Mouse (Mus musculus): Measurements from ENCODE around the gene Npc2.

The Npc2 gene

DNA sequence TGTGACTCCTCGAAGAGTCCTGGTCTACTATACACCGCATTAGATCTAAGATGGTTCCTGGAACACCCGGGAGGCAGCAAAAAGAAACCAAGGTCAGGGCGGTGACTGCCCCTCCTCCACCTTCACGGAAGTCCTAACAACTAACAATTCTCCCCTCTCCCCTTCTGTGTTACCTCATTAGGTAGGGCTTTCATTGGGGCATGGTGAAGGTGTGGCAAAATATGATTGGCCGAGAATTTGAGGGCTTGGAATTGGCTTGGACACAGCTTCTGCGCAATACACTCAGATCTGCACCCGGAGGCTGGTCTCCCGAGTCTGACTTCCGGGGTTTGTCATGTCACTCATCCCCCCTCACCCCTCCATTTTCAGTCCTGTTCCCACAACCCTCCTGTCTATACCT is 44.5 kb downstream of the Npc2 start:
- no peak for DNase-seq (ENCODE audit: low read depth)

DNA sequence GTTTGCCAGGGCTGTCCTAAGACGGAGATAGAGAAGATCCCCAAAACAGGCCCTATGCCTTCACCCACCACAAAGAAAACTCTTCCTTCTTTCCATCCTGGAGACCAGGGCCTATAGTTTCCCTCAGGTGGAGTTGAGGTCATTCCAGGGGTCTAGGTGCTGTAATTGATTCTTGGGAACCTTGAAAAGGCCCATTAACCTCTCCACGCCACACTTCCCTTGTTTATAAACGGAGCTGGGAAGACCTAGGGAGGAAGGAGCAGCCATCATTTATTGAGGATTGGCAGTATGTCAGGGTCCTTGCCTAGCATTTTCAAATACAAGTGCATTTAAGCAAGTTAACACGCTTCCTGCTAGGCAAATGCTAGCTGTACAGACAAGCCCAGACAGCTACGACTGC is 45.5 kb downstream of the Npc2 start:
- DNase-seq (ENCODE audit: low read depth): no peak

DNA sequence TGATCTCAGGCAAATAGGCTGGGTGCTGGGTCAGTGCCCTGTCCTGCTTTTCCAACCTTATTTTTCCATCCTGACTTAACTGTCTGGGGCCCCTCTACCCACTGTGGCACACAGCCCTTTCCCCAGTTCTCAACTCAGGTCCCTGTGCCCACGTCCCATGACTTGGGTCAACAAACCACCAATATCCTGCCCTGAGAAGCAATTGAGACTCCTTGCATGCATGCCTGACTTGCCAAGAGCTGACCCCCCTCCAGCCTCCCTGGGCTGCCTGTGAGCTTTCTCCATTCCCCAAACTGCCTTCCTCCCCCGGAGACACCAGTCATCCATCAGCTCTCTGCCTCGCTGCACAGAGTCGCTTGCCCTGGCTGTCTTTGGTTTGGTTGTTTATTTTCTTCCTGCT is 46.0 kb downstream of the Npc2 start:
- no peak for DNase-seq (ENCODE audit: low read depth)

- DNase-seq (ENCODE audit: low read depth): no peak
These were observed 46.6 kb downstream of the Npc2 start for GRCm38 (mm10) chr12:84726391-84726790.

GRCm38 (mm10) chr12:84718462-84719244 is 54.3 kb downstream of the Npc2 start:
- DNase-seq (ENCODE audit: low read depth): no peak

DNA sequence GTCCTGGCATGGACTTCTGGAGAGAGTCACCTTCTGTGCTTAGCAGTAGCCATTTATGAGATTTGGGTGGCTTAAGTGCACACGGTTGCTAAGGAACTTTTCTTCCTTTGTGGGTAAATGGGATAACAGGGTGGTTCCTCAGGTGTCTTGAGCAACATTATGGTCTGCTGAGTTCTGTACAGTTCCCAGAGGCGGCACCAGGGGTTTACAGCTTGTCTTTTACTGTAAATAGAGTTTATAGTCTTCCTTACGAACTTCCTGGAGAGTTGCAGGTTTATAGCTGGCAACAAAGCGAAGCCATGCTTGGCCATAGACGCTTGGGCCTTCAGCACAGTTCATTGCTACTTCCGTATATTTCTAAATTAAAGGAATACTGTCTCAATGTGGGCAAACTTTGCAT is 58.4 kb downstream of the Npc2 start:
- DNase-seq (ENCODE audit: low read depth): no peak

DNA sequence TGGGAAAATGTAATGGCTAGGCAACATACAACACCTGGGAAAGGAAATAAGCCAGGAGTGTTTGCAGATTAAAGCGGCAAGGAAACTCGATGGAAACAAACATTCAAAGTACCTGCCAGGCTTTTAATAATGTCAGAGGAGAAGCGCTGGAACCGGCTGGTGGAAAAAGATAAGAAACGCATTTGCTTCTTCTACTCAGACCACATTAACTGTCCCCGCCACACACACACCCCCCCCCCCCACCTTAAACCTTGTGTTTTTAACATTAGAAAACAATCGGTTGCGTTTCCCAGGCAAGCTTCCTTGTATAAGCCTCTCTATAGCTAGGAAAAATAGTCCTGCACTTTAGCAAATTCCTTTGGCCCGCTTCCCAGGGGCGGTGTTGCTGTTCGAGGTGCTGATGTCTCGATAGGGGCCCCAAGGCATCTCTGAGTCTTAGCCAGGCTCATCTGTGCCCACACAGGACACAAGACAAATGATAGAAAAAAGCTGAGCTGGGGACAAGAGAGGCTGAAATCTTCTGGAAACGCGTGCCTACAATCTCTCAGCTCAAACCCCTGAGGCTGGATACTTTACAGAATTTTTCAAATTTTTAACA is 63.0 kb downstream of the Npc2 start:
- no peak for DNase-seq (ENCODE audit: low read depth)

GRCm38 (mm10) chr12:84707804-84708203 is 65.1 kb downstream of the Npc2 start:
- DNase-seq (ENCODE audit: low read depth): no peak

DNA sequence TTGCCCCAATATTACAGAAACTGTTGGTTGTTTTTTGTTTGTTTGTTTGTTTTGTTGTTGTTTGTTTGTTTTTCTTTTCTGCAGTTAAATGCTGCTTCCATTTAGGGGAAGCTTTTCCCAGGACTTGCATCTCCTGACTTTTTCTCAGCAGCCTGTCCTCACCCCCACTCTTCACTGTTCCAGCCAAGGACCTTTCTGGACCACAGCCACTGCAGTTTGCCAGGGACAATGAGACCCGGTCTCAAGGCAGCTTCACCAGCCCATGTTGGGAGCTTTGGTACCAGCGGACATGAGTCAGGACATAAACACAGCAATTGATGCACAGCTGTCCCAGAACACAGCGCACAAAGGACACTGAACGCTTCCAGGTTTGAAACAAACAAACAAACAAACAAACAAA is 66.1 kb downstream of the Npc2 start:
- no peak for DNase-seq (ENCODE audit: low read depth)
